Mouse (Mus musculus) stomach, postnatal 0 days (tissue): ENCODE measurements at regions not wholly inside any gene's neighbourhood (a gene's known extent, or its start where the extent isn't known, plus 50 kb on each side); places are given as distances from the start of the nearest gene placed in this dataset.

Source experiments
- ATAC-seq: fragments of 200-750 bp; cut with Nextera tagmentation; 2 replicates; pipeline ENCODE4 v1.8.0; 2017; ENCODE audit not compliant: low FRiP score, low TSS enrichment
- DNase-seq: peaks from one replicate; pipeline ENCODE4 v3.0.0-alpha.2; 2016; ENCODE audit warnings: low spot score
- H3K27ac ChIP-seq: fragments of 300-500 bp; sonication (generic); replicated peaks from 2 replicates; pipeline ENCODE4 v1.5.1; 2014; ENCODE audit warnings: mild to moderate bottlenecking, control low read depth
- H3K27me3 ChIP-seq: fragments of 300-500 bp; sonication (generic); 2 replicates; pipeline ENCODE4 v1.6.1; 2014; ENCODE audit warnings: low read length; ENCODE audit not compliant: control insufficient read depth, insufficient read depth
- H3K36me3 ChIP-seq: fragments of 300-500 bp; sonication (generic); 2 replicates; pipeline ENCODE4 v1.6.1; 2014; ENCODE audit warnings: low read length, mixed read lengths; ENCODE audit not compliant: control insufficient read depth, insufficient read depth
- H3K4me1 ChIP-seq: fragments of 300-500 bp; sonication (generic); replicated peaks from 2 replicates; pipeline ENCODE4 v1.6.1; 2014; ENCODE audit warnings: antibody characterized with exemption; ENCODE audit not compliant: control insufficient read depth, insufficient read depth
- H3K4me2 ChIP-seq: fragments of 300-500 bp; sonication (generic); replicated peaks from 2 replicates; pipeline ENCODE4 v1.6.1; 2014; ENCODE audit warnings: low read depth, mild to moderate bottlenecking, control low read depth, moderate library complexity
- H3K4me3 ChIP-seq: fragments of 300-500 bp; sonication (generic); 2 replicates; pipeline ENCODE4 v1.5.1; 2014; ENCODE audit warnings: low read depth, low read length, control low read depth
- H3K9ac ChIP-seq: fragments of 300-500 bp; sonication (generic); 2 replicates; pipeline ENCODE4 v1.6.1; 2014; ENCODE audit warnings: mild to moderate bottlenecking, low read length, control low read depth, mixed read lengths
- H3K9me3 ChIP-seq: fragments of 300-500 bp; sonication (generic); 2 replicates; pipeline ENCODE4 v1.6.1; 2016; ENCODE audit warnings: low read length; ENCODE audit not compliant: control insufficient read depth
- CTCF ChIP-seq: IDR thresholded peaks from 2 replicates; pipeline ENCODE4 v1.5.1; 2016; ENCODE audit warnings: antibody characterized with exemption, low read depth, mild to moderate bottlenecking, moderate library complexity
- EP300 ChIP-seq: optimal IDR thresholded peaks from 2 replicates; pipeline ENCODE3; 2016; ENCODE audit warnings: antibody characterized with exemption
- WGBS: fragments of 180-500 bp; shearing (Covaris S2); extraction: QIAGEN DNeasy Blood & Tissue Kit; methylation state at CpG from one replicate; pipeline ENCODE4 v1.1.7; 2014; 5-methylcytosine and 5-hydroxymethylcytosine counted together

DNA sequence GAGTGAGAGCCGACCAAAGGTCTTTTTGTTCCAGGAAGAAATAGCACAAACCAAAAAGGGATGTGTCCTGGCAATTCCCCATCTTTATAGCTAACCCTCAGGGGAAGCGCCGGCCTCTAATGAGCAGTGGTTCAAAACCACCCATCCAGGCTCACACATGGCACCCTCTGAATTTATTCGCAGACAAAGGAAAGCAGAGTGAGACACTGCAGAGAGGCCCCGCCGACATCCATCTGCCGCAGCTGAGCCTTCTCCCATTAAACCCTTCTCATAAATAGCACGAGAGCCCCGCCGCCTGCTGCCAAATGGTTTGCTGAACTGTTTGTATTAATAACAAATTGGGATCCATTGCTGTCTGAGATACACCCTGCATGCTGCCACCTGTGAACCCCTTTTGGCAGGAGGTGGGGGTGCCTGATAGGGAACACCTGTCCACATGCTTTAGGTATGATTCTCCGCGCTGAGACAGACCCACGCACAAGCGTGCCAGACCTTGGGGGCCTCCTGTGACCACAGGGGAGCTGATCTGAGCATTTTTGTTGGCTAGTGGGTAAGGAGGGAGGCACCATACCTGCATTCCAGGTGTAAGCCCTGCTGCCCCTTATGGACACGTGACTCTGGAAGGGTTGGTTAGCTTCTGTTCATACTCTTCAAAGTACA, 422.6 kb upstream of the Castor2 start:
- no peaks in the 10 kb centered on the region for H3K27me3 ChIP-seq
- no peak overlapping the region for H3K9ac ChIP-seq
- 50% methylated on average over 15 of the region's 15 CpGs for WGBS
- no peak overlapping the region for H3K4me2 ChIP-seq
- TF ChIP-seq CTCF (no peak), EP300 (no peak)
- no peak overlapping the region for H3K4me3 ChIP-seq
- ATAC-seq = no peak
- H3K27ac ChIP-seq = no peak overlapping the region
- no peaks in the 10 kb centered on the region for H3K9me3 ChIP-seq
- no peak for DNase-seq
- H3K4me1 ChIP-seq = no peaks in the 10 kb centered on the region
- H3K36me3 ChIP-seq = no peaks in the 10 kb centered on the region

DNA sequence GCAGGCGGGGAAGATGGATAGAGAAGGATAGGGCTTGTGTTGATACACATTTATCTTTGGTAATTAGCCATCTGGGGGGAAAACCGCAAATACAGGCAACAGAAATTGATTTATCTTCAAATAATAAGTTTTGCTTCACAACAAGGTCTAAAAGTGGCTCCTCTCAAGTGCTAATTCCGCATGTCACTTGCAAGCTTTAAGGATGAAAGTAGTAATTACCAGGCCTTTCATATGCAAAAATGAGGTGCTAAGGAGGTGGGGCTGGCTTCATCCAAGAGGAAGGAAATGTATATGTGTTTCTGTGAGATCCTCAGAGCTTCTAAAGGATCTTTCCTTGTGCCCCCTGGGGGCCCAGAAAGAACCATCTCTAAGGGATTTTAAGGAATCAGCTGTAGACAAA, 423.9 kb upstream of the Castor2 start:
- Histone ChIP-seq H3K4me1 (no peaks in the 10 kb centered on the region), H3K9ac (no peak overlapping the region), H3K27me3 (no peaks in the 10 kb centered on the region), H3K36me3 (no peaks in the 10 kb centered on the region), H3K27ac (no peak overlapping the region), H3K4me2 (no peak overlapping the region), H3K4me3 (no peak overlapping the region), H3K9me3 (no peaks in the 10 kb centered on the region)
- DNase-seq (no peak), ATAC-seq (no peak)
- no peak for TF ChIP-seq EP300
- TF ChIP-seq CTCF = no peak
- 77% methylated on average over 3 of the region's 3 CpGs for WGBS

GRCm38 (mm10) chr5:133666473-133666872, 433.0 kb upstream of the Castor2 start:
- WGBS = 39% methylated on average over 6 of the region's 6 CpGs
- H3K27ac ChIP-seq = no peak overlapping the region
- no peaks in the 10 kb centered on the region for H3K36me3 ChIP-seq
- TF ChIP-seq EP300 (no peak), CTCF (peak; percentile 69)
- ATAC-seq (no peak), DNase-seq (peak; percentile 54)
- no peaks in the 10 kb centered on the region for H3K9me3 ChIP-seq
- no peaks in the 10 kb centered on the region for H3K27me3 ChIP-seq
- no peaks in the 10 kb centered on the region for H3K4me1 ChIP-seq
- H3K4me3 ChIP-seq = no peak overlapping the region
- H3K9ac ChIP-seq = no peak overlapping the region
- H3K4me2 ChIP-seq = no peak overlapping the region

DNA sequence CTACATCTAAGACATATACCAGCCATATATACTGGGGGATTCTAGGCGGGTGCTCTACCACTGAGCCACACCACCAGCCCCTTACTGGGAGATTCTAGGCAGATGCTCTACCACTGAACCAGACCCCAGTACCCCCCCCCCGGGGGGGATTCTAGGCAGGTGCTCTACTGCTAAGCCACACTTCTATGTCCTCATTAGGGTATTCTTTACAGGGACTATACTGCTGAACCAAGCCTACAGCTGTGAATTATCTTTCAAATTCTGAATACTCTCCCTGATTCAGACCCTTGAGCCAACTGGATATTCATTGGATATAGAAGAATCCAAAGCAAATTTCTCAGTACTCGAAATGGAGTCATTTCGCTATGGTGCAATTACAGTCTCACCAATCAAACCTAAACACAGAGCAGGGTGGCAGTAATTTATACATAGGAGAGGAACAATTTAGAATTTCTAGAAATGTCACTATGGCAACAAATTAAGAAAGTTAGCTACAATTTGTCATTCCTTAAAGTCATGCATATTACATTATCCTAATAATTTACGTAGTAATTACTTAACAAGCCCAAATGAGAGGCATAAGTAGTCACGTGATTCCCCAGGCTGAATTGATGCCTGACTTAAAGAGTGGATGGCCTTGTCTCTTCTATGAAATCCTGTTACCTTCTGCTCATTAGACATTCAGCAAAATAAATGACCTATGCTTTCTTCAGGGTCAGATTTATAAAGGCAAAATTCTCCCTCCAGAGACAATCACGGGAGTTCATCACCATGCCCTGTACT, 436.8 kb upstream of the Castor2 start:
- Histone ChIP-seq H3K27me3 (no peaks in the 10 kb centered on the region), H3K9me3 (no peaks in the 10 kb centered on the region), H3K9ac (no peak overlapping the region), H3K27ac (no peak overlapping the region), H3K36me3 (no peaks in the 10 kb centered on the region), H3K4me3 (no peak overlapping the region), H3K4me2 (no peak overlapping the region), H3K4me1 (no peaks in the 10 kb centered on the region)
- no peak for ATAC-seq
- TF ChIP-seq CTCF (no peak), EP300 (no peak)
- WGBS = 84% methylated on average over 7 of the region's 7 CpGs
- DNase-seq = no peak

- no peak overlapping the region for H3K4me2 ChIP-seq
- H3K4me3 ChIP-seq = no peak overlapping the region
- H3K27me3 ChIP-seq = no peaks in the 10 kb centered on the region
- no peaks in the 10 kb centered on the region for H3K36me3 ChIP-seq
- ATAC-seq (no peak), DNase-seq (no peak)
- H3K9me3 ChIP-seq = no peaks in the 10 kb centered on the region
- H3K9ac ChIP-seq = no peak overlapping the region
- TF ChIP-seq CTCF (no peak), EP300 (no peak)
- H3K4me1 ChIP-seq = no peaks in the 10 kb centered on the region
- no peak overlapping the region for H3K27ac ChIP-seq
- 79% methylated on average over 11 of the region's 11 CpGs for WGBS
Measured at GRCm38 (mm10) chr5:133660351-133660750, 439.2 kb upstream of the Castor2 start.

GRCm38 (mm10) chr5:133656837-133657236, 442.7 kb upstream of the Castor2 start:
- DNase-seq = no peak

More at GRCm38 (mm10) chr5:133656837-133657236, 442.7 kb upstream of the Castor2 start:
- Histone ChIP-seq H3K36me3 (no peaks in the 10 kb centered on the region), H3K4me2 (no peak overlapping the region), H3K9ac (no peak overlapping the region), H3K9me3 (no peaks in the 10 kb centered on the region), H3K4me3 (no peak overlapping the region), H3K4me1 (no peaks in the 10 kb centered on the region), H3K27ac (no peak overlapping the region), H3K27me3 (no peaks in the 10 kb centered on the region)
- 79% methylated on average over 8 of the region's 8 CpGs for WGBS
- TF ChIP-seq EP300 (no peak), CTCF (no peak)
- ATAC-seq = no peak
